Mouse (Mus musculus): ENCODE measurements around the gene Gm20773.
"Not testable (repeated sequence)": the region's sequence is repeated elsewhere in the genome, so short reads cannot be mapped to it uniquely, and the experiment has no call there.

Gm20773 gene

DNA sequence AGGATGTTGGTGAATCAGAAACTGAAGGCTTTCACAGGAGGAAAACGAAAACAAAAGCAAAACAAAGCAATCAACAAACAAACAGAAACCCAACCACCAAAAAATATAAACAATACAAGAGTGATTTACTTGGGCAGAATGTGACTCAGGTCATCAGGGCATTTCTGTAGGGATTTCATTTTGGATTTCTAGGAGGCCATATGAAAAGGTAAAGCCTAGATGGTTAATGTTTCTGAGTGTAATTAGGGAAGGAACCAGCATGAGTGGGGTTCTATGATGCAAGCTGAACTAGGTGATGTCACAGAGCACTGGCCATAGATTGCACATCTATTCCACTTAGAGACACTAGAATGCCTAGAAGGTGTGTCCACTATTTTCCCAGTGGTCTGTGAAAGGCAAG lies at the start of gene Gm20773:
Gene Gm20773, plus strand, starts transcription at position 301 of the 400 bp plus-strand sequence.
- DNase-seq: not testable (repeated sequence)

DNA sequence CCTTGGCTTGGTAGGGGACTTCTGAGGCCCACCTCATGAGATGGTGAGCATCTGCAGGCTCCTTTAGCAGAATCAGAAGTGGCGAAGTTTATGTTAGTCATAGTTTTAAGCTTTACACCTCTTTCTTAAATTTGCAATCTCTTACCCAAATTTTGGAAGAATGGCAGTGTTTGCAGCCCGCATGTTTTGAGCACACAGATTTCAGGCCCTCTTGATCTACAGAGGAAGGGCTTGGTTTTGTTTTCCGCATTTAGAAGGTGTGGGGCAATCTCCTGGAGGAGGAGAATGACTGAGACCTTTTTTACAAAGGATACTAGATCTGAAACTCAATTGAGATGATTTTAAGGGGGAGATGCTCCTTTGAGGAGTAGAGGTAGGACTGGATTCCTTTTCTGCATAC lies 28.3 kb upstream of the Gm20773 start, which contains the start of gene Gm21866:
Gene Gm21866, minus strand, starts transcription at position 101 of the 400 bp plus-strand sequence.
- not testable (repeated sequence) for DNase-seq
